ENCODE assay signal across 27 mouse cellular contexts in the genomic region with DNA sequence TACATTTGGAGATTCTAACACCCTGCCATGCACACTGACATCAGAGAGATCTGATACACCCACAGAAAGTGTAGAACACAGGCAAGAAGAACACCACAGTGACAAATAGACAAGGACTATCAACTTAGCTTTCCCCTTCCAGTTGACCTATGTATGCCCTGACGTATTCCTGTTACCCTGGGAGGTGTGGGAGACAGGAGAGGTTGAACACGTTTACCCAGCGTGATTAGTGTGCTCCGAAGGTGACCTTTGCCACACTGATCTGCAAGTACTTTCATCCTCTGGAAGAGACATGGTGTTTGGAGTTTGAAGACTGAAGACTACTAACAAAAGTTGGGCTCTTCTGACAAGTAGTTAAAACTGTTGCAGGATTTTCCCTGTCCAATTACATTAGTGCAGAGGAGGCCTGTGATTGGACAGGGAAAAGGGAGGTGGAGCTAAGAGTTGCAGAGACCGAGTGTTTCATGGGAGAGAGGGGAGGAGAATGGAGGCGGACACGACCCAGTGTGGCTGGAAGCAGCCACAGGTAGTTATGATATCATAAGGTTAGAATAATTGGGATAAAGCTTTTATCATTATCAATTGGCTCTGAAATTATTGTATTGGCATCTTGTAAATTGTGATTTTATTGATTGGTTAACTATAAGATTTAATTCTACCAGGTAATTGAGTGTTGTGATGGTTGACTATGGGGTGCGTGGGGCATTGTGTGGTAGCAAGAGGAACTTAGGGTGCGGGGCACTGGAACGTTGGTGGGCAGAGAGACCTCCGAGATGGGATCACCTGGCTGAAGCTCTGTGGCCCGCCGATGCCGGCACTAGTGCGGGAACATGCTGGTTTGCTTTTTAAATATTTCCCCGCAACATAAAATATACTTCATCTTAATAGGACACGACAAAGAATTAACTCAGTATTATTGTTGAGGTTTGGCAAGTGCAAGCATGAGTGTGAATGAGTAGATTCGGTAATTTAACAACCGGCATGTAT. TPM values are rescaled to one million over a fixed set of nuclear protein-coding genes. Genes with fewer than 3 reads are reported as not detected.
A peak's percentile ranks its signal among the peaks of the same experiment; 100 is the strongest.
DNase-seq lines count a peak whose midpoint lies in the region; ATAC-seq and TF ChIP-seq lines count a peak whose summit lies in the region.
"Had no signal": no experiment of that assay in that cellular context is flagged by ENCODE, and none has a peak within 500 bp of the region (broad histone marks: within the 10 kb centered on the region; RNA-seq: fewer than 3 reads in every experiment).

No protein-coding gene starts in this region.

- DNase-seq in heart, adult 11 months, result peak; percentile 62
- no peak for DNase-seq in heart, postnatal 4 days
- DNase-seq in liver, adult 2 months (ENCODE audit: extremely low read depth, low read depth, low spot score), result peak; percentile 88
- DNase-seq in liver, embryonic 11.5 days (ENCODE audit: low spot score), result no peak
- DNase-seq in cerebellum, postnatal 10 days, result no peak
- no peak for DNase-seq in right cerebral cortex, postnatal 4 days
- DNase-seq: adrenal gland, postnatal 10 days; cerebellum, adult 11 months; cerebellum, adult 8-10 months; cerebellum, postnatal 25 days; forebrain, postnatal 0 days; gastrocnemius, postnatal 14 days; heart, postnatal 10 days had no signal

- no peak overlapping the region for H3K27ac ChIP-seq in liver, adult 2 months (replicated peaks; ENCODE audit: insufficient read depth, low read depth, low read length)
- no peak overlapping the region for H3K27ac ChIP-seq in liver, embryonic 11.5 days (ENCODE audit: low read depth, low read length)
- no peak overlapping the region for H3K27ac ChIP-seq in ES-Bruce4 (ENCODE audit: insufficient read depth, low read length)
- H3K27ac ChIP-seq: embryonic facial prominence, embryonic 10.5 days; forebrain, embryonic 13.5 days; hindbrain, embryonic 13.5 days; hindbrain, postnatal 0 days had no signal

- 69% methylated on average over 19 of the region's 19 CpGs for WGBS in liver, adult 2 months
- WGBS in liver, embryonic 11.5 days, result 74% methylated on average over 19 of the region's 19 CpGs

- TF ChIP-seq POLR2A in liver, adult 2 months (IDR thresholded peaks at IDR 0.05; ENCODE audit: extremely low read depth, insufficient read depth, low read length), result no peak
- peak; percentile 19 for TF ChIP-seq POLR2A in ES-Bruce4 (IDR thresholded peaks at IDR 0.05; ENCODE audit: insufficient read depth, low read length)

- H3K36me3 ChIP-seq in liver, adult 2 months (ENCODE audit: control insufficient read depth, insufficient read depth, low read length), result no peaks in the 10 kb centered on the region
- no peaks in the 10 kb centered on the region for H3K36me3 ChIP-seq in liver, embryonic 11.5 days (ENCODE audit: control insufficient read depth, insufficient read depth, low read length)
- H3K36me3 ChIP-seq in ES-Bruce4 (ENCODE audit: control insufficient read depth, insufficient read depth, low read length, poor library complexity, severe bottlenecking), result no peaks in the 10 kb centered on the region
- H3K36me3 ChIP-seq: embryonic facial prominence, embryonic 10.5 days; G1E; hindbrain, embryonic 13.5 days had no signal

- H3K9me3 ChIP-seq in liver, embryonic 11.5 days (ENCODE audit: control insufficient read depth, low read length), result no peaks in the 10 kb centered on the region
- H3K9me3 ChIP-seq in ES-Bruce4 (replicated peaks; ENCODE audit: control insufficient read depth, insufficient read depth, low read length, poor library complexity, severe bottlenecking), result no peaks in the 10 kb centered on the region
- H3K9me3 ChIP-seq: embryonic facial prominence, embryonic 10.5 days; forebrain, embryonic 13.5 days; G1E; hindbrain, embryonic 13.5 days had no signal

- TF ChIP-seq EP300 in ES-Bruce4 (IDR thresholded peaks at IDR 0.05; ENCODE audit: insufficient read depth, low read depth, low read length), result no peak

- H3K79me2 ChIP-seq in liver, adult 2 months (ENCODE audit: control insufficient read depth, insufficient read depth, low read length), result no peaks in the 10 kb centered on the region

- H3K4me3 ChIP-seq in liver, adult 2 months (ENCODE audit: insufficient read depth, low read depth, low read length), result 0 out of 2 replicates have a peak overlapping the region, but pooled peaks have one; percentile 18
- no peak overlapping the region for H3K4me3 ChIP-seq in liver, embryonic 11.5 days (ENCODE audit: low read depth, low read length)
- H3K4me3 ChIP-seq in ES-Bruce4 (ENCODE audit: low read depth, low read length), result peak overlapping the region; percentile 72
- H3K4me3 ChIP-seq: embryonic facial prominence, embryonic 10.5 days; forebrain, embryonic 13.5 days; hindbrain, embryonic 13.5 days had no signal

- no peak overlapping the region for H3K4me2 ChIP-seq in liver, embryonic 11.5 days
- H3K4me2 ChIP-seq: forebrain, embryonic 13.5 days; hindbrain, embryonic 13.5 days had no signal

- no peak for ATAC-seq in liver, embryonic 11.5 days (replicated peaks; ENCODE audit: low FRiP score)
- ATAC-seq: forebrain, embryonic 13.5 days; forebrain, postnatal 0 days; hindbrain, postnatal 0 days had no signal

- H3K4me1 ChIP-seq in liver, adult 2 months (ENCODE audit: control insufficient read depth, insufficient read depth, low read length), result peaks cover 3% of the 10 kb centered on the region; the same call in 1 of the 2 replicates
- no peaks in the 10 kb centered on the region for H3K4me1 ChIP-seq in liver, embryonic 11.5 days (replicated peaks; ENCODE audit: control insufficient read depth, insufficient read depth, low read length)
- H3K4me1 ChIP-seq in ES-Bruce4 (ENCODE audit: control insufficient read depth, insufficient read depth, low read length), result peaks cover 2% of the 10 kb centered on the region
- H3K4me1 ChIP-seq: forebrain, embryonic 13.5 days; hindbrain, embryonic 13.5 days had no signal

- no peaks in the 10 kb centered on the region for H3K27me3 ChIP-seq in liver, adult 2 months (ENCODE audit: control insufficient read depth, insufficient read depth, low read length)
- H3K27me3 ChIP-seq in liver, embryonic 11.5 days (replicated peaks; ENCODE audit: control insufficient read depth, insufficient read depth, low read length), result no peaks in the 10 kb centered on the region
- no peaks in the 10 kb centered on the region for H3K27me3 ChIP-seq in ES-Bruce4 (ENCODE audit: control insufficient read depth, insufficient read depth, low read length, poor library complexity, severe bottlenecking)
- H3K27me3 ChIP-seq: forebrain, embryonic 13.5 days had no signal

- H3K9ac ChIP-seq in liver, adult 2 months (ENCODE audit: low read depth, low read length), result no peak overlapping the region
- H3K9ac ChIP-seq in liver, embryonic 11.5 days (ENCODE audit: low read depth, low read length), result no peak overlapping the region
- no peak overlapping the region for H3K9ac ChIP-seq in ES-Bruce4 (ENCODE audit: low read depth, poor library complexity, severe bottlenecking)
- H3K9ac ChIP-seq: forebrain, embryonic 13.5 days; forebrain, postnatal 0 days; hindbrain, embryonic 13.5 days had no signal

- TF ChIP-seq CTCF in liver, adult 2 months (IDR thresholded peaks at IDR 0.05; ENCODE audit: low read depth, low read length), result no peak
- no peak for TF ChIP-seq CTCF in ES-Bruce4 (IDR thresholded peaks at IDR 0.05; ENCODE audit: low read depth, low read length)

RNA-seq across cellular contexts. Expression of a gene that starts 10.7 kb away (rescaled TPM):
- total RNA-seq in heart, postnatal 4 days (2021), result 10 to 100 TPM; 14.8 to 16.7 TPM
- 7.1 and 7.3 TPM in 2 replicates for total RNA-seq in liver, adult 2 months (2014; rRNA removed)
- 9.4 and 9.5 TPM in 2 replicates for polyA plus RNA-seq in liver, adult 2 months (2012; rRNA removed)
- polyA plus RNA-seq in liver, embryonic 11.5 days (2014; fragmentation: Nextera tagmentation; extraction: Ambion mirVana), result 22.8 and 25.0 TPM in 2 replicates
- 9.2 and 10.8 TPM in 2 replicates for polyA plus RNA-seq in ES-Bruce4 (2011; ENCODE audit: insufficient read depth, insufficient read length, low read depth, missing spikeins)

RNA-seq across cellular contexts. Expression of a gene that starts 21.2 kb away (rescaled TPM):
- total RNA-seq in heart, postnatal 4 days (2021), result not detected
- total RNA-seq in liver, adult 2 months (2014; rRNA removed), result not detected in 2 replicates
- polyA plus RNA-seq in liver, adult 2 months (2012; rRNA removed), result not detected in 2 replicates
- not detected in 2 replicates for polyA plus RNA-seq in liver, embryonic 11.5 days (2014; fragmentation: Nextera tagmentation; extraction: Ambion mirVana)
- not detected in 2 replicates for polyA plus RNA-seq in ES-Bruce4 (2011; ENCODE audit: insufficient read depth, insufficient read length, low read depth, missing spikeins)
- total RNA-seq: adrenal gland, postnatal 10 days; forebrain, postnatal 0 days; G1E; gastrocnemius, adult 18-20 months; gastrocnemius, postnatal 14 days; heart, adult 8-10 months; heart, postnatal 10 days; hematopoietic stem cell, adult 5-6 weeks; hindbrain, postnatal 0 days had no signal
- polyA plus RNA-seq: brain, embryonic 14.5 days; C2C12; embryonic facial prominence, embryonic 10.5 days; embryonic facial prominence, embryonic 14.5 days; forebrain, embryonic 13.5 days; G1E; gonadal fat pad, adult 2 months; heart, embryonic 14.5 days; hindbrain, embryonic 13.5 days had no signal

Comparison
In these comparisons a context has a peak if more than half of its experiments do, and no peak if none do; other contexts are left out.
1. DNase-seq: peak in heart, adult 11 months (single experiment) and liver, adult 2 months (single experiment); none in heart, postnatal 4 days (single experiment), liver, embryonic 11.5 days (single experiment), cerebellum, postnatal 10 days (0 of 2) and right cerebral cortex, postnatal 4 days (single experiment).